Mouse (Mus musculus): ENCODE data around the gene Cdh11. TPM values are rescaled to one million over a fixed set of nuclear protein-coding genes. Genes with fewer than 3 reads are reported as not detected.

Gene Cdh11
- polyA plus RNA-seq, 1 experiment = not detected

- no peak overlapping the region for H3K4me3 ChIP-seq (replicated peaks)
- H3K9me3 ChIP-seq = no peaks in the 10 kb centered on the region
- TF ChIP-seq FLI1 (IDR thresholded peaks at IDR 0.05; ENCODE audit: low read length) = no peak
- TF ChIP-seq GATA1 (IDR thresholded peaks at IDR 0.05; ENCODE audit: borderline replicate concordance, low read length) = no peak
These were observed 128.9 kb downstream of the Cdh11 start for GRCm38 (mm10) chr8:102656529-102656928.

GRCm38 (mm10) chr8:102651964-102652363, 133.5 kb downstream of the Cdh11 start:
- Histone ChIP-seq H3K4me3 (replicated peaks) (no peak overlapping the region), H3K27me3 (replicated peaks) (no peaks in the 10 kb centered on the region), H3K9me3 (no peaks in the 10 kb centered on the region), H3K4me1 (no peaks in the 10 kb centered on the region), H3K36me3 (replicated peaks; ENCODE audit: low read length) (no peaks in the 10 kb centered on the region)
- no peak for TF ChIP-seq GATA1 (IDR thresholded peaks at IDR 0.05; ENCODE audit: borderline replicate concordance, low read length)
- TF ChIP-seq FLI1 (IDR thresholded peaks at IDR 0.05; ENCODE audit: low read length) = no peak

More at GRCm38 (mm10) chr8:102656529-102656928, 128.9 kb downstream of the Cdh11 start:
- Histone ChIP-seq H3K36me3 (replicated peaks; ENCODE audit: low read length) (no peaks in the 10 kb centered on the region), H3K27me3 (replicated peaks) (no peaks in the 10 kb centered on the region), H3K4me1 (no peaks in the 10 kb centered on the region)

GRCm38 (mm10) chr8:102627151-102627550, 158.3 kb downstream of the Cdh11 start:
- Histone ChIP-seq H3K4me3 (replicated peaks) (no peak overlapping the region), H3K27me3 (replicated peaks) (no peaks in the 10 kb centered on the region), H3K9me3 (0 out of 2 replicates have a peak, but pooled peaks cover 3% of the 10 kb centered on the region), H3K36me3 (replicated peaks; ENCODE audit: low read length) (no peaks in the 10 kb centered on the region), H3K4me1 (no peaks in the 10 kb centered on the region)
- TF ChIP-seq GATA1 (IDR thresholded peaks at IDR 0.05; ENCODE audit: borderline replicate concordance, low read length) = no peak
- no peak for TF ChIP-seq FLI1 (IDR thresholded peaks at IDR 0.05; ENCODE audit: low read length)

- Histone ChIP-seq H3K4me1 (no peaks in the 10 kb centered on the region), H3K27me3 (replicated peaks) (no peaks in the 10 kb centered on the region), H3K36me3 (replicated peaks; ENCODE audit: low read length) (no peaks in the 10 kb centered on the region), H3K4me3 (replicated peaks) (no peak overlapping the region), H3K9me3 (no peaks in the 10 kb centered on the region)
- TF ChIP-seq FLI1 (IDR thresholded peaks at IDR 0.05; ENCODE audit: low read length) (no peak), GATA1 (IDR thresholded peaks at IDR 0.05; ENCODE audit: borderline replicate concordance, low read length) (no peak)
These were observed 173.3 kb downstream of the Cdh11 start for GRCm38 (mm10) chr8:102612146-102612545.

- no peak for TF ChIP-seq GATA1 (IDR thresholded peaks at IDR 0.05; ENCODE audit: borderline replicate concordance, low read length)
- TF ChIP-seq FLI1 (IDR thresholded peaks at IDR 0.05; ENCODE audit: low read length) = no peak
- Histone ChIP-seq H3K27me3 (replicated peaks) (no peaks in the 10 kb centered on the region), H3K4me1 (no peaks in the 10 kb centered on the region), H3K4me3 (replicated peaks) (no peak overlapping the region), H3K36me3 (replicated peaks; ENCODE audit: low read length) (no peaks in the 10 kb centered on the region), H3K9me3 (no peaks in the 10 kb centered on the region)
These were observed 184.1 kb downstream of the Cdh11 start for GRCm38 (mm10) chr8:102601327-102601726.

- Histone ChIP-seq H3K9me3 (no peaks in the 10 kb centered on the region), H3K27me3 (replicated peaks) (no peaks in the 10 kb centered on the region), H3K4me1 (no peaks in the 10 kb centered on the region), H3K36me3 (replicated peaks; ENCODE audit: low read length) (no peaks in the 10 kb centered on the region), H3K4me3 (replicated peaks) (no peak overlapping the region)
- TF ChIP-seq FLI1 (IDR thresholded peaks at IDR 0.05; ENCODE audit: low read length) (no peak), GATA1 (IDR thresholded peaks at IDR 0.05; ENCODE audit: borderline replicate concordance, low read length) (no peak)
These were observed 188.9 kb downstream of the Cdh11 start for GRCm38 (mm10) chr8:102596523-102596922.

GRCm38 (mm10) chr8:102593899-102594298, 191.5 kb downstream of the Cdh11 start:
- Histone ChIP-seq H3K4me3 (replicated peaks) (no peak overlapping the region), H3K27me3 (replicated peaks) (no peaks in the 10 kb centered on the region), H3K36me3 (replicated peaks; ENCODE audit: low read length) (no peaks in the 10 kb centered on the region), H3K4me1 (no peaks in the 10 kb centered on the region), H3K9me3 (no peaks in the 10 kb centered on the region)
- TF ChIP-seq FLI1 (IDR thresholded peaks at IDR 0.05; ENCODE audit: low read length) = no peak
- TF ChIP-seq GATA1 (IDR thresholded peaks at IDR 0.05; ENCODE audit: borderline replicate concordance, low read length) = no peak
